Mouse (Mus musculus) cerebellum, postnatal 4 days (tissue): Measurements from ENCODE around the gene Ccdc9b.

ENCODE experiments used
- DNase-seq, 2 experiments: peaks; one replicate each; pipeline ENCODE4 v3.0.0; 2022; ENCODE audit warnings: low spot score in 2 of 2, mixed read lengths in 1 of 2

Ccdc9b gene

DNA sequence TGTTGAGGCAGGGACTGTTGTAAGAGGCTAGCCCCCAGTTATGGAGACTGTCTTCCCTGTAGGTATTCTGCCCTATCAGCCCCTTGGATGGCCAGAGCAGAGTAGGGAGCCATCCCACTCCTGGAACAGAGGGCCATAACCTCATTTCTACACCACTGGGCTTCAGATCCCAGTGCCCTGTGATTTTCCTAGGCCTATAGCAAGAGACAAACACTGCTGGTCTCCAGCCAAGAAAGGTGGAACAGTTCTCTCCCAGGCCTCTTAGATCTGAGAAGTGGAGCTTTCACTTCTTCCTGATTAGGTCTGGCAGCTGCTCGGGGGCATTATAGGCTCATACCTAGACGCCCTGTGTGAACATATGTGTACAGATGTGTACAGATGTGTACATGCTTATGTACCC lies 13.8 kb upstream of the Ccdc9b start:
- DNase-seq = no peak

GRCm38 (mm10) chr2:118775846-118776245 lies 13.4 kb upstream of the Ccdc9b start:
- peak in 1 of 2 experiments; percentile 59 for DNase-seq

DNA sequence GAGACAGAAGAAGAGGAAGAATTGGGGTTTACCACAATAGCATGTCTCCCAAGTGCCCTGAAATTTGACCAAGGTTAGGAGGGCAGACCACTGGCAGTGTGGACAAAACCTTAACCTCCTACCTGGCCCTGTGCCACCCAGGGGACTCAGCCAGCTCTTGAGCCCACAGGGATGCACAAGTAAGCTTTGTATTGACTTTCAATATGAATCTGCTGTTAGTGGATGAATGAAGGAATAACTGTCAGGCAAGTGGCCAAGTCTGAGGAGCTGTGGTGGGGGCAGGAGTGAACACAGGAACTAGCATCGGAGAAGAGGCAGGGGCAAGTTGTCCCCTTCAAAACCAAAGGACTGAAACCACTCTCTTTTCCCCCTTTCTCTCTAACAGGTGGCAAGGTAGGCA lies 12.9 kb upstream of the Ccdc9b start:
- no peak for DNase-seq

DNA sequence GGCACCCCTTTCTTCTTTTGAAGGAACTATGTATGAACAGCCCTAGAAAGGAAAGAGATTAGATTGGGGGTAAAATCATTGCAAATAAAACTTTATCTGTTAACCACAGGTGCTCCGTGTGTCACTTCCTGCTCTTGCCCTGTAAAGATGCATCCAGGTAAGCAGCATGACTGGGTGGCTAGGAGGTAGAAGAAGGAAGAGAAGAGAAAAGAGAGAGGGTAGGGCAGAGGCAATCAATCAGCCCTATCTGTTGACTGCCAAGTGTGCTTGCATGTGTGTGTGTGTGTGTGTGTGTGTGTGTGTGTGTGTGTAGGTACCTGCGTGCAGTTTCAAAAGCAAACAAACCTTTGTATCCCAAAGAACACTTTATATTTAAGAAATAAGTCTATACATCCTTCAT lies 12.1 kb upstream of the Ccdc9b start:
- no peak for DNase-seq

DNA sequence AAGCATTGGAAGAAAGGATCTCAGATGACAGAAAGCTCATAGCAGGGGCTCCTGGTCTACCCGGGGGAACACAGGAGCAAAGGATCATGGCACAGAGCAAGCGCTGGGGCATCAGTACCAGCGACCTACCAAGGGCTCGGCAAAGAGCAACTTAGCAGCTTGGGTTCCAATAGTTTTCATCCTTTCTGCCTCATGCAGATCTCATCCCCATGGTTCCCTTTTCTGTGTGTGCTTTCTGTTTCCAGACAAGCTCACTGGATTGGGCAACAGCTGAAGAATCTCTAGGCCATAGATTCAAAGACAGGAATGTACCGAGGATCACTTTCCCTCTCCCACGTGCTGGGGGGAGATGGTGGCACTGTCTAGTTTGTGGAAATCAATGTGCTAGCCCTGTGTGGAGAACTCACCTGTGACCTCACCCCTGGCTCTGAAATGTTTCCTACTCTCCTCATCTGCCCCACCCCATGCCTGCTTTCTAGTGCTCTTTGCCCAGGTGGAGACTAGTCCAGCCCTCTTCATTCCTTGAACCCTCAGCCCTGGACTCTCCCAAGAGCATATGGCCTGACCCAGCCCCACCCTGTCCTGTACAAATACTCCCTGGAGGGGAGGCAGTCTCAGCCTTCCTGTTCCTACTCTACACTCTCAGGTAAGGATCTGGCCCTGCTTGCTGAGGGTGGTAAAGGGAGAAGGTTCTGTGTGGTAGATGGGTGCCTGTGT lies 9.9 kb upstream of the Ccdc9b start, which contains the start of gene Phgr1:
Gene Phgr1, plus strand, starts transcription at position 612 of the 717 bp plus-strand sequence.
- no peak for DNase-seq

DNA sequence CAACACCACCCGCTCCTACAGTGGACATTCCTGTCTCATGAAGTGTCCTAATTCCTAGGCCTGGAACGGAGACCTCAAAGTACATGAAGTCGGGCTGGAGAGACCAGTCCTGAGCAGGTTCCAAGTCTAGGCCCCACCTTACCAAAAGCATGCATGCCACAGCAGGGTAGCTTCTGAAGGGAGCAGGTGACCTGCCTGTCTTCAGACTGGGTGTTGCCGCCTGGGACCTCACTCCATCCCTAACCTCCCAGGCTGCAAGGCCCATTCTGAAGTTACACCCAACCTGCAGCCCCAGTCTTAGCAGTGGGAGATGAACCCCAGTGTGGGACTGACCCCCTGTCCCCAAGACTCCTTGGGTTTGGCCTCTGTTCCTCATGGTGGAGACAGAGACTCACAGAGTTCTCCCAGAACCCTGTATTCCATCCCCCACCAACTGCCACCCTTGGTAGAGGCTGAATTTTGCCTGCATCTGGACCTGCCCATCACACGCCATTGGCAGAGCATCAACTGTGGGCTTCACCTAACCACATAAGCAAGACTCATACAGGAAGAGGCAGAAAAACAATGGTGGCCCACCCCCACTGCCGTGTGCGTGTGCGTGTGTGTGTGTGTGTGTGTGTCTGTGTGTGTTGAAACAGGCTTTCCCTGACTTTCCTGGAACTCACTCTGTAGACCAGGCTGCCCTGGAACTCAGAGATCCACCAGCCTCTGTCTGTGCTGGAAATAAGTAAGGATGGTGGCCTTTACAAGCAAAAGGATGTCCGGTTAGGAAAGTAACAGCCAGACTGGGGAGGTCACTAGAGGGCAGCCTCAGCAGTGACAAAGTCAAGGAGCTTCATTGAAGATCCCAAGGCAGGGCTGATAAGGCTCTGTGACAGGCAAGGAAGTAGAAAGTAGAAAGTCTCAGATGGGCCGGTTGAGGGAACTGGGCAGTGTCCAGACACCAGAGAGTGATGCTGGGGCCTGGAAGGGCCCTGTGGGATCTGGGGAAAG lies 3.9 kb upstream of the Ccdc9b start:
- no peak for DNase-seq

DNA sequence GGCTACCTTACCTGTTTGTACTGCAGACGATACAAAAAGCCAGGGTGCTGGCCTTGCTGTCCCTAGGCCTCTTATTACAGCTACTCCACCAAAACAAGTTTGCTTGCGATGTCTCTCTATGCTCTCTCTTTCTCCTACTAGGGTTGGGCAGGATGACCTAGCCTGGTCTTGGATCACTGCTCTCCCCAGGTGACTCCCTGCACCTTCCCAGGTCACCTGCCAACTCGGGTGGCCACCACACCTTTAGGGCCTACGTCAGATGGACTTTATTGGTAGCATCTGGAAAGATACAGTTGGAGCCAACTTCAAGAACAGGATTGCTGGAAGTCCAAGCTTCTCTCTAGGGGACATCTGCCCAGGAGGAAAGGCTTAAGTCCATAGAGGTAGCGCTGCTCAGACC lies 2.4 kb upstream of the Ccdc9b start:
- DNase-seq = no peak

DNA sequence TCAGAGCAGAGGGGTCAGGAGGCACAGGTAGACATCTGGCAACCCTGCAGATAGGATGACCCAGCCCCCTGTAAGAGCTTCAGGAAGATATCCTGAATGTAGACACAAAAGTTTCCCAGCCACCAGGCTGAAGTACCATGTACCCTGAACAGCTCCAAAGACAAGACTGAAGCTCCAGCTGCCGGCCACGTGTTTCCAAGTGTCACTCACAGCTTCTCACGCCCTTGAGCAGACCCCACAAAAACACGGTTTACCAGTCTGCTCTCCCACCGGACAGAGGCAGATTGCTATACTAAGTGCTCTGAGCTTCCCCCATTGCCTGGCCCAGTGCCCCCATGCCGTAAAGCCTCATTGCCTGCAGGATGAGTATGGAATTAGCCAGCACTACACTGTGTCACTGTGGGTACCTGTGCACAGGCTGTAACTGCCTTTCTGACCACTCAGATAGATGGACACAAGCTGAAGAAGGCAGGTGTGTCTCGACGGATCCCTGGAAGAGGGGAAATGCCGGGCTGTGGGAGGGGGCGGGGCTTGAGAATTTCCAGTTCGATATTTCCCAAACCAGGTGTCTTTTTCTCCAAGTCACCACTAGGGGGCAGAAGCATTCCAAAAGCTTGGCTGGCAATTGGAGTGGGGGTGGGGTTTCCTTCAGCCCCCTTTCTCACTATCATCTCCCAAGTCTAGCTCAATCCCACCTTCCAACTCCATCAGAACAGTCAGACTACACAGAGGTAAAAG lies 1.8 kb upstream of the Ccdc9b start:
- DNase-seq = peak in 1 of 2 experiments; percentile 64

- no peak for DNase-seq
Observed at GRCm38 (mm10) chr2:118763469-118763868, 1.0 kb upstream of the Ccdc9b start.

- DNase-seq = no peak
Observed at GRCm38 (mm10) chr2:118762784-118763148, 305 bp upstream of the Ccdc9b start.

GRCm38 (mm10) chr2:118761358-118761757 lies 1.1 kb downstream of the Ccdc9b start:
- no peak for DNase-seq

GRCm38 (mm10) chr2:118760311-118761025 lies 2.0 kb downstream of the Ccdc9b start:
- DNase-seq = no peak

DNA sequence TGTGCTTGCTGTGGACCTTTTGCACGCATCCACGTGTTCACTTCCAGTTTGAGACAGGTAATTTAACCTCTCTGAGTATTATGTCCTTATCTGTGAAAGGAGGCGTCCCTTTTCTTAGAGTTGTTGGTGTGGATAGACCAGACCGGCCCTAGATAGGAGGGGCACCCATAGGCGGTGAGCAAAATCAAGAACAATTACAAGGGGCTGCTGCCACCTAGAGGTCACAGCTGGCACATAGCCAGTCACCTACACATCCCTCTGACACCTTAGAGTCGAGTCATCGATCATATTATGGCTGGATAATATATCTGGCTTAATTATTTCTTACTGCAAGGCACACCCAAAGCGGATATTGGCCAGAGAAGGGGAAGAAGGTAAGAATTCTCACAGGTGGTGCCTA lies 2.6 kb downstream of the Ccdc9b start:
- DNase-seq = peak in 1 of 2 experiments; percentile 63

DNA sequence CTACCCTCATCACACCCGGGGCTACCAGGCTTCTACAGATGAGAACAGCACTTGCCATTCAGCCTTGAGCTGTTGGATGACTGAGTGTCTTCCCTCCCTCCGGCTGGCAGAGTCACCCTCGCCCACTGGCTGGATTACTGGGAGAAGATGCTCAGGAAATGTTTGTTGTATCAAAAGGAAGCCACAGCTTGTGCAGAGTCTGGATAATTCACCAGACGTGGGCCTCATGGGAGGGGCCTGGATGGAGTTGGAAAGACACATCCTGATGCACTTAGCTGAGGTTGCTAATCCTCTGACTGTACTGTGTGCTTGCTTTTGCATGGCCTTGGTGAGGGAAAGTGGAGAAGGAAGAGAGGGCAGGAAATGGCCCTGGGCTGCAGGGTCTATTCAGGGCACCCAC lies 6.4 kb downstream of the Ccdc9b start:
- DNase-seq = no peak

DNA sequence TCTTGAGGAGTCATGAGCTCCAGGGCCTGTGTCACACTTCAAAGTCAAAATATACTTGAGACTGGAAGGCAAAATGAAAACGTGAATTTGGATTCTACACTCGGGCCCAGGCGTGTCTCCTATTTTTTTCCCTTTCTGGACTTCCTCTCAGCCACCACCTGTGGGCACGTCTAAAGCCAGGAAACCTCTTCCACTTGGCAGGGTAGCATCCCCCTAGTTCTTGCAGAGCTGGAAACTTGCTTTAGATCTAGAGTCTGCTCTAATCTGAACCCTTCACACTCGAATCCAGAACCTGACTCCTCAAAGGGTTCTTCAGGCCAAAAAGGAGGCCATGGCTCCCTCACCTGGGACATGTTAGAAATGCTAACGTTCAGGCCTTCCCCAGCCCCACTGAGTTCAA lies 7.1 kb downstream of the Ccdc9b start:
- no peak for DNase-seq

- DNase-seq = no peak
Observed at GRCm38 (mm10) chr2:118754143-118754542, 8.3 kb downstream of the Ccdc9b start.

GRCm38 (mm10) chr2:118752792-118753108 lies 9.7 kb downstream of the Ccdc9b start:
- DNase-seq = no peak

GRCm38 (mm10) chr2:118751896-118752791 lies 10.3 kb downstream of the Ccdc9b start:
- no peak for DNase-seq

DNA sequence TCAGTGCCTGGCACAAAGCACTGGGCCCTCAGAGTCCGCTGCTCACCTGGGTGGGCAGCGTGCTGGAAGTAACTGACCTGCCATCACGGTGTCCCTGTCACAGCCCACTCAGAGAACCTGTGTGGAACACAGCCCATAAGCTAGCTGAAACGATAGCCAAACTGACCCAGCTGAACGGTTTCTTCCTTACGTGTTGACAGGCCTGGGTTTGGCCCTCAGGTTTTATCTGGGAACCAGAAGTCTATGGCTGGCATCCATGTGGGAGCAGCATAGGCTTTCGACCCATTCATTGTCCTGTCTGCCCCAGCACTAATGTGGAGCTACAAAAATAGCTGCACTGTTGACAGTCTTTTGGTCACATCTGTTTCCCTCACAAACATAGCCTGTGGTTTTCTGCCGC lies 12.0 kb downstream of the Ccdc9b start:
- no peak for DNase-seq

DNA sequence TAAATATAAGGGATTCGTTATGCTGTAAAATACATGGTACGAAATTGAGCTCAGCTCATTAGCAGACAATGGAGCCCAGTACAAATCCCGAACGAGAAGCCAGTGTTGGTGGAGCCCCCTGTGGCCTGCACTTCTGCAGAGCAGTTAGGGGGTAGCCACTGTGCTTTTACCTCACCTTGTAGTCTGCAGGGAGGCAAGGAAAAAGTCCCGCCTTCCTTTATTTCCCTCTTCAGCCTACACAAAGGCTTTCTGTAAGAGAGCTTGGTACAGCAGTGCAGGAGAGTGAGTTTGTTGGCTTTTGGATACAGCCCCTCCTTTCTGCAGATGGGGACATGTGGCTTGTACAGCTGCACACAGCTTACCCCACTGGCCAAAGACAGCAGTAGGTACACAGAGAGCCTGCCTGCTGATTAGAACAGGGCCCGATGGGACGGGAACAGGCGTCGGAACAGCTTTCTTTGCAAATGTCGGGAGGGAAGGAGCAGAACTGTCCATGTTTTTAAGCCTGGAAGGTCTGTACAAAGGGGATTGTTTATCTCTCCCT lies 13.0 kb downstream of the Ccdc9b start:
- no peak for DNase-seq
